Mouse (Mus musculus) layer of hippocampus, adult 9-10 months (tissue): ENCODE data around the gene Slc4a5.

Source experiments
- DNase-seq: peaks from one replicate; pipeline ENCODE4 v3.0.0; 2022; ENCODE audit warnings: low spot score

The Slc4a5 gene

GRCm38 (mm10) chr6:83351490-83352160 lies 132.0 kb downstream of the Slc4a5 start:
- no peak for DNase-seq

GRCm38 (mm10) chr6:83352666-83353410 lies 133.2 kb downstream of the Slc4a5 start:
- DNase-seq, result no peak
